Mouse (Mus musculus): ENCODE measurements around the gene Acox2. TPM values are rescaled to one million over a fixed set of nuclear protein-coding genes. Genes with fewer than 3 reads are reported as not detected.
"Not testable (repeated sequence)": the region's sequence is repeated elsewhere in the genome, so short reads cannot be mapped to it uniquely, and the experiment has no call there.

Gene Acox2
- polyA plus RNA-seq (2012; rRNA removed): 1.1 and 1.3 TPM in 2 replicates

GRCm38 (mm10) chr14:8259166-8259565 is at the start of gene Acox2:
Gene Acox2 (minus strand): TSS chr14:8259353.
- DNase-seq (ENCODE audit: low read depth): peak; percentile 93

- DNase-seq (ENCODE audit: low read depth): no peak
These were observed 49.5 kb upstream of the Acox2 start for GRCm38 (mm10) chr14:8308650-8309049.

- DNase-seq (ENCODE audit: low read depth): no peak
These were observed 47.7 kb upstream of the Acox2 start for GRCm38 (mm10) chr14:8306884-8307283.

- DNase-seq (ENCODE audit: low read depth): no peak
These were observed 45.9 kb upstream of the Acox2 start for GRCm38 (mm10) chr14:8305014-8305413.

- DNase-seq (ENCODE audit: low read depth): no peak
These were observed 44.9 kb upstream of the Acox2 start for GRCm38 (mm10) chr14:8304082-8304481.

GRCm38 (mm10) chr14:8302687-8303086 is 43.5 kb upstream of the Acox2 start:
- no peak for DNase-seq (ENCODE audit: low read depth)

- DNase-seq (ENCODE audit: low read depth): no peak
These were observed 41.1 kb upstream of the Acox2 start for GRCm38 (mm10) chr14:8300281-8300680.

- DNase-seq (ENCODE audit: low read depth): peak; percentile 20
These were observed 38.7 kb upstream of the Acox2 start for GRCm38 (mm10) chr14:8297889-8298293.

GRCm38 (mm10) chr14:8294257-8294656 is 35.1 kb upstream of the Acox2 start:
- DNase-seq (ENCODE audit: low read depth): no peak

GRCm38 (mm10) chr14:8286595-8286994 is 27.4 kb upstream of the Acox2 start:
- DNase-seq (ENCODE audit: low read depth): not testable (repeated sequence)

- DNase-seq (ENCODE audit: low read depth): no peak
These were observed 24.6 kb upstream of the Acox2 start for GRCm38 (mm10) chr14:8283784-8284183.

- DNase-seq (ENCODE audit: low read depth): not testable (repeated sequence)
These were observed 12.1 kb upstream of the Acox2 start for GRCm38 (mm10) chr14:8271281-8271680.

GRCm38 (mm10) chr14:8264378-8264777 is 5.2 kb upstream of the Acox2 start:
- DNase-seq (ENCODE audit: low read depth): peak; percentile 56

GRCm38 (mm10) chr14:8262242-8262641 is 3.1 kb upstream of the Acox2 start:
- no peak for DNase-seq (ENCODE audit: low read depth)

- DNase-seq (ENCODE audit: low read depth): peak; percentile 54
These were observed 1.1 kb upstream of the Acox2 start for GRCm38 (mm10) chr14:8260214-8260613.

GRCm38 (mm10) chr14:8258752-8259151 is 401 bp downstream of the Acox2 start:
- peak; percentile 92 for DNase-seq (ENCODE audit: low read depth)

GRCm38 (mm10) chr14:8258335-8258627 is 872 bp downstream of the Acox2 start:
- DNase-seq (ENCODE audit: low read depth): peak; percentile 67

- no peak for DNase-seq (ENCODE audit: low read depth)
These were observed 1.4 kb downstream of the Acox2 start for GRCm38 (mm10) chr14:8257521-8258334.

GRCm38 (mm10) chr14:8256881-8257280 is 2.3 kb downstream of the Acox2 start:
- no peak for DNase-seq (ENCODE audit: low read depth)

GRCm38 (mm10) chr14:8256072-8256471 is 3.1 kb downstream of the Acox2 start:
- no peak for DNase-seq (ENCODE audit: low read depth)

- DNase-seq (ENCODE audit: low read depth): no peak
These were observed 4.0 kb downstream of the Acox2 start for GRCm38 (mm10) chr14:8255076-8255729.

GRCm38 (mm10) chr14:8251330-8251885 is 7.7 kb downstream of the Acox2 start:
- DNase-seq (ENCODE audit: low read depth): no peak
